Mouse (Mus musculus) hindbrain, embryonic 14.5 days (tissue): ENCODE data around the gene Smpd2. TPM values are rescaled to one million over a fixed set of nuclear protein-coding genes. Genes with fewer than 3 reads are reported as not detected.

ENCODE experiments used
- ATAC-seq: fragments of 200-750 bp; cut with Nextera tagmentation; 2 replicates; pipeline ENCODE4 v1.8.0; 2017; ENCODE audit warnings: moderate number of reproducible peaks, mild to moderate bottlenecking, moderate TSS enrichment, moderate library complexity; ENCODE audit not compliant: low FRiP score
- DNase-seq: peaks from one replicate; pipeline ENCODE4 v3.0.0-alpha.2; 2015; ENCODE audit warnings: low spot score
- H3K27ac ChIP-seq: fragments of 300-500 bp; sonication (generic); 2 replicates; pipeline ENCODE4 v1.5.1; 2014; ENCODE audit warnings: mild to moderate bottlenecking, moderate library complexity
- H3K27me3 ChIP-seq: fragments of 300-500 bp; sonication (generic); 2 replicates; pipeline ENCODE4 v1.6.1; 2014; ENCODE audit warnings: mild to moderate bottlenecking, low read length, mixed read lengths; ENCODE audit not compliant: control insufficient read depth, insufficient read depth
- H3K36me3 ChIP-seq: fragments of 300-500 bp; sonication (generic); replicated peaks from 2 replicates; pipeline ENCODE4 v1.6.1; 2014; ENCODE audit not compliant: control insufficient read depth, insufficient read depth
- H3K4me1 ChIP-seq: fragments of 300-500 bp; sonication (generic); replicated peaks from 2 replicates; pipeline ENCODE4 v1.6.1; 2014; ENCODE audit warnings: antibody characterized with exemption, low read length, mixed read lengths; ENCODE audit not compliant: control insufficient read depth, insufficient read depth
- H3K4me2 ChIP-seq: fragments of 300-500 bp; sonication (generic); replicated peaks from 2 replicates; pipeline ENCODE4 v1.6.1; 2014; ENCODE audit warnings: mild to moderate bottlenecking, moderate library complexity
- H3K4me3 ChIP-seq: fragments of 300-500 bp; sonication (generic); replicated peaks from 2 replicates; pipeline ENCODE4 v1.5.1; 2014; ENCODE audit warnings: mild to moderate bottlenecking, low read length
- H3K9ac ChIP-seq: fragments of 300-500 bp; sonication (generic); 2 replicates; pipeline ENCODE4 v1.6.1; 2014
- H3K9me3 ChIP-seq: fragments of 300-500 bp; sonication (generic); 2 replicates; pipeline ENCODE4 v1.6.1; 2016; ENCODE audit warnings: low read length; ENCODE audit not compliant: control insufficient read depth
- WGBS: fragments of 180-500 bp; shearing (Covaris S2); extraction: QIAGEN DNeasy Blood & Tissue Kit; methylation state at CpG from one replicate; pipeline ENCODE4 v1.1.7; 2014; 5-methylcytosine and 5-hydroxymethylcytosine counted together
- polyA plus RNA-seq: library from polyadenylated mRNA; unstranded; fragments of >200 nt; fragmentation: Nextera tagmentation; extraction: Ambion mirVana; gene quantifications from 2 replicates; pipeline ENCODE4 v1.2.1, GENCODE M21; 2014

Gene Smpd2
- polyA plus RNA-seq, 1 experiment from 2014 or later = 36.3 TPM

DNA sequence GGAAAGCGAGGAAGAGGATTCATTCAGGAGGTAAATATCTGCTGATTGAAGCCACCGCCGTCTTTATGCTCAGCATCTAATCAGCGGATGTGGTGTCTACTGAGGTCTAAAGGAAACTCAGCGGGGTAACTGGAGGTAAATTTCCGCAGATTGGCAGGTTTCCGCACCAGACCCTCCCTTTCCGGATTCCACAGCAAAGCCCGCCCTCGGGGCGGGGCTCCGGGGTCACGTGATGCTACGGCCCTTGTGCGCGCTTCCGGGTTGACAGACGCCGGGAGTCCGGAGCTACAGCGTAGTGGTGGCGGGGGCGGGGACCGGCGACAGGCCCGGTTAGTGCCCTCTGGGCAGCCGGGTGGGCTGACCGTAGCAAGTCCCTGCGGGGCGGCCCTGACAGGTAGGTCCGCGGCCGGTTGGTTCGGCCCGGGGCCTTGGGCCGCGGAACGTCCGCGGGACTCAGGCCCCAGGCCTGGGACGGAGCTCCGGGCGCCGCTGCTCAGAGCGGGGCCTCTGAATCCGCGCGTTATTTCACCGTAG, 40.0 kb downstream of the Smpd2 start, which contains the start of gene Zbtb24:
Gene Zbtb24, plus strand, starts transcription at position 247 of the 534 bp plus-strand sequence.
- DNase-seq (peak; percentile 98), ATAC-seq (peak; percentile 96)
- peak within 1 kb of the TSS; percentile 83 for H3K27ac ChIP-seq
- under 1% methylated on average over 48 of the region's 49 CpGs for WGBS
- H3K9me3 ChIP-seq = no peaks in the 10 kb centered on the region
- no peaks in the 10 kb centered on the region for H3K27me3 ChIP-seq
- peak within 1 kb of the TSS; percentile 72 for H3K4me3 ChIP-seq
- H3K4me2 ChIP-seq = peak within 1 kb of the TSS; percentile 54
- H3K36me3 ChIP-seq = peaks cover 13% of the 10 kb centered on the region
- peaks cover 18% of the 10 kb centered on the region for H3K4me1 ChIP-seq
- peak within 1 kb of the TSS; percentile 88 for H3K9ac ChIP-seq

DNA sequence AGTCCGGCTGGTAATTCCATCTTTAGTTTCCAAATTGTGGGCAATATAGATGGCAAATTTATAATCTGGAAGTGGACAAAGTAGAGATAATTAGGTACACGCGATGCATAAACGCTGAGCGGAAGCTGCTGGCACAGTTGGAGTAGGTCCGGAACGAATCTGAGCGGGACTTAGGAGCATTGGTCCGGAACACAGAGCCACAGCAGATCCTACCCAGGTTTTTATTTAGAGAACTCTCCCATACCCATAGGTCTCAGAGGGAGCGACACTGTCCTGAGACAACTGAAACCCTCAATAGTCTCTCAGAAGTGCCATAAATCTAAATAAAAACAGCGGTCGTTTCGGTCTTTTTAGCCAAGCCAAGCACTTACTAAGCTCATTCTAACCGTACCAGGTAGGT, 40.5 kb downstream of the Smpd2 start:
- H3K9me3 ChIP-seq = no peaks in the 10 kb centered on the region
- H3K4me3 ChIP-seq = peak overlapping the region; percentile 72
- no peaks in the 10 kb centered on the region for H3K27me3 ChIP-seq
- DNase-seq (peak; percentile 55), ATAC-seq (peak; percentile 66; the same call in 1 of the 2 replicates)
- H3K4me1 ChIP-seq = peaks cover 18% of the 10 kb centered on the region
- peaks cover 8% of the 10 kb centered on the region; the same call in 1 of the 2 replicates for H3K36me3 ChIP-seq
- peak overlapping the region; percentile 88 for H3K9ac ChIP-seq
- H3K4me2 ChIP-seq = peak overlapping the region; percentile 54
- WGBS = 11% methylated on average over 14 of the region's 14 CpGs
- H3K27ac ChIP-seq = peak overlapping the region; percentile 83

DNA sequence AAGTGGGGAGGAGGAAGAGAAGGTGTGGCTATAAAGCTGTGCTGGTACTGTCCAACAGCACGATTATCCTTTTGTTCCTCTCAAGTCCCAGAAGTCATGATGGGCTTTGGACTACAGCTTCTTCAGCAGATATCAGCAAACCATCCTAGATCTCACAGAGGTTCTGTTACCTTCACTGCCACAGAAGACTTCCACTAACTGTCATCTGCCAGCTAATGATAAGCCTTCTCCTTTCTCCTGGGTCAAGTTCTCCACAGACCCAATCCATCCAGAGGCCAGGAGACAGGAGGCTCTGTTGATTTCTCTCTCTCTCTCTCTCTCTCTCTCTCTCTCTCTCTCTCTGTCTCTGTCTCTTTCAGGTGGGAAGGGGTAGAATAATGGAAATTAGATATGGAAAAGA, 42.0 kb downstream of the Smpd2 start:
- WGBS = 89% methylated on average over 1 of the region's 1 CpGs

More for the DNA sequence above, 42.0 kb downstream of the Smpd2 start:
- no peaks in the 10 kb centered on the region for H3K36me3 ChIP-seq
- H3K9ac ChIP-seq = no peak overlapping the region
- peaks cover 14% of the 10 kb centered on the region for H3K4me1 ChIP-seq
- H3K4me3 ChIP-seq = no peak overlapping the region
- H3K4me2 ChIP-seq = no peak overlapping the region
- H3K9me3 ChIP-seq = no peaks in the 10 kb centered on the region
- no peak for DNase-seq
- no peak for ATAC-seq
- H3K27me3 ChIP-seq = no peaks in the 10 kb centered on the region
- H3K27ac ChIP-seq = no peak overlapping the region

Other genes with a start within 250 kb of the Smpd2 start
- 31.8 and 36.2 TPM in 2 replicates for gene Fig4, start 187.1 kb downstream of the Smpd2 start, polyA plus RNA-seq
- 0.23 and 0.37 TPM in 2 replicates for gene Ak9, start 186.4 kb downstream of the Smpd2 start, polyA plus RNA-seq
- gene Zbtb24, start 40.0 kb downstream of the Smpd2 start, polyA plus RNA-seq = 19.0 and 19.1 TPM in 2 replicates
- gene Mical1, start 14.1 kb downstream of the Smpd2 start, polyA plus RNA-seq = 20.6 and 22.8 TPM in 2 replicates
- gene Ppil6, start 70 bp upstream of the Smpd2 start, polyA plus RNA-seq = 2.3 and 6.1 TPM in 2 replicates
- 68.4 and 75.7 TPM in 2 replicates for gene Cd164, start 29.0 kb upstream of the Smpd2 start, polyA plus RNA-seq
- gene Ccdc162, start 226.3 kb upstream of the Smpd2 start, polyA plus RNA-seq = 1.0 and 2.7 TPM in 2 replicates